Mouse (Mus musculus) bone marrow, adult 2 months (tissue): ENCODE measurements around the gene Crygd. TPM values are rescaled to one million over a fixed set of nuclear protein-coding genes. Genes with fewer than 3 reads are reported as not detected.
"Not testable (repeated sequence)": the region's sequence is repeated elsewhere in the genome, so short reads cannot be mapped to it uniquely, and the experiment has no call there.

Experiments used
- H3K27ac ChIP-seq: fragments of 200-500 bp; 2 replicates; pipeline ENCODE4 v1.5.1; 2012; ENCODE audit warnings: low read depth, mild to moderate bottlenecking, control low read depth, inconsistent platforms, low read length; ENCODE audit not compliant: control insufficient read depth, poor library complexity, insufficient read depth
- H3K4me1 ChIP-seq: fragments of 200-500 bp; 2 replicates; pipeline ENCODE4 v1.6.1; 2011; ENCODE audit warnings: low read length; ENCODE audit not compliant: control insufficient read depth, insufficient read depth
- H3K4me3 ChIP-seq: fragments of 200-500 bp; replicated peaks from 2 replicates; pipeline ENCODE3; 2011; ENCODE audit warnings: mild to moderate bottlenecking, low read depth, low read length, control low read depth; ENCODE audit not compliant: control insufficient read depth
- CTCF ChIP-seq: fragments of 200-500 bp; IDR thresholded peaks from 2 replicates; pipeline ENCODE4 v1.5.1; 2011; ENCODE audit warnings: low read length, control low read depth; ENCODE audit not compliant: control insufficient read depth, insufficient read depth
- POLR2A ChIP-seq: fragments of 200-500 bp; IDR thresholded peaks from 2 replicates; pipeline ENCODE4 v1.6.1; 2011; ENCODE audit warnings: low read depth, mild to moderate bottlenecking, control low read depth, low read length, borderline replicate concordance; ENCODE audit not compliant: control insufficient read depth
- WGBS: fragments of 180-500 bp; shearing (Covaris S2); methylation state at CpG from one replicate; pipeline ENCODE4 v1.1.7; 2018; 5-methylcytosine and 5-hydroxymethylcytosine counted together
- polyA plus RNA-seq: library from polyadenylated mRNA; stranded (reverse); fragments of >200 nt; gene quantifications from 2 replicates; pipeline ENCODE4 v1.2.4, GENCODE M21; 2011; ENCODE audit warnings: low replicate concordance; ENCODE audit not compliant: missing spikeins, insufficient read depth, insufficient read length

The Crygd gene
- polyA plus RNA-seq, 1 experiment: not detected

DNA sequence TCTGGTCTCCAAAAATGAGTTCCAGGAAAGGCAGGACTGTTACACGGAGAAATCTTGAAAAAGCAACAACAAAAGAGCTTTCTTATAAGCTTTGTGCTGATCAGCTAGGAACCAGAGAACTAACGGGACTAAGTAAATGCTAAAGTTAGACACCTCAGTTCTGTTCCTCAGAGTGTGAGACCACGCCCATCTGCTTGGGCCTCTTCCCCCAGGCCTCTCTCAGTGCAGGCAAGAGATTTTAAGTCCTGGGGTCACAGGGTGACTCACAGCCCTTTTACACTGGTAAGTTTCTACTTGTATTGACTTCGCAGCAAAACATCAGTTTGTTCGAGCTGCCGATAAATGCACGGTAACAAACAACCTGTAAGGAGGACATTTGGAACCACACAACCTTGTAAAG, 11.6 kb downstream of the Crygd start:
- TF ChIP-seq CTCF: no peak
- no peak for TF ChIP-seq POLR2A
- WGBS: 78% methylated on average over 7 of the region's 7 CpGs
- no peak overlapping the region for H3K4me3 ChIP-seq
- H3K27ac ChIP-seq: no peak overlapping the region
- H3K4me1 ChIP-seq: no peaks in the 10 kb centered on the region

DNA sequence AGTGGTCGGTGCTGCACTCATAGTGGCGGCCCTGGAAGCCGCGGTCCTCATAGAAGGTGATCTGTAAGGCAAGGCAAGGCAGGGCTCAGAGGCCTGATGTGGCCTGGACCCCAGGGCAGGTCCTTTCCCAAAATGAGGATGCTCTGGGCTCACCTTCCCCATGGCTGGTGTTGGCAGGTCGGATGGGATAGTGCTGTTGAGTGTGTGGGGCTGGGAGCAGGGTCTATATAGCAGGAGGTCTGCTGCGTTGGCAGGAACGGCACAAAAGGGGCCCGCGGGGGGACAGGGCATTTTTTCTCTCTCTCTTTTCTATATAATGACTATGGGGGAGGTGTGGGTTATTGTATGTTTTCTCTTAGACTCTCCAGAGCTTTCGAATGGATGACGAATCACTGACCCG, 12.3 kb downstream of the Crygd start, which contains the start of gene Cryge:
Gene Cryge, minus strand, starts transcription at position 198 of the 400 bp plus-strand sequence.
- not testable (repeated sequence) for H3K4me1 ChIP-seq, H3K4me3 ChIP-seq, H3K27ac ChIP-seq
- 85% methylated on average over 12 of the region's 12 CpGs for WGBS

DNA sequence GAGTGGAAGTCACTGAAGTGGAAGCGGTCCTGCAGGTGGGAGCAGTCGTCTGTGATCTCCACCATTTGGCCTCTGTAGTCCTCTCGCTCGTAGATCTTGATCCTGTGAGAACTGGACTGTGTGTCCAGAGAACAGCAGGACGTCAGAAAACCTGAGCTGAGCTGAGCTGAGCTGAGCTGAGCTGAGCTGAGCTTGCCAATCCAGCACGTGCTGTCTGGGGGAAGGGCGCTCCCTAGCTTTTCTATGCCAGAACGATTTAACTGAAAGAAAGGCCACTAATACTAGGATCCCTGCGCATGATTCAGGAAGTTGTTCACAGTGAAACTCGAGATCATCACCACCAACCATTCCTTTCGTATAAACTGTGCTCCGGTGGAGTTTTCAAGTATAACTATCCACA, 14.5 kb downstream of the Crygd start:
- H3K4me3 ChIP-seq: no peak overlapping the region
- TF ChIP-seq POLR2A (no peak), CTCF (no peak)
- WGBS: 67% methylated on average over 12 of the region's 12 CpGs
- no peaks in the 10 kb centered on the region for H3K4me1 ChIP-seq
- H3K27ac ChIP-seq: no peak overlapping the region

DNA sequence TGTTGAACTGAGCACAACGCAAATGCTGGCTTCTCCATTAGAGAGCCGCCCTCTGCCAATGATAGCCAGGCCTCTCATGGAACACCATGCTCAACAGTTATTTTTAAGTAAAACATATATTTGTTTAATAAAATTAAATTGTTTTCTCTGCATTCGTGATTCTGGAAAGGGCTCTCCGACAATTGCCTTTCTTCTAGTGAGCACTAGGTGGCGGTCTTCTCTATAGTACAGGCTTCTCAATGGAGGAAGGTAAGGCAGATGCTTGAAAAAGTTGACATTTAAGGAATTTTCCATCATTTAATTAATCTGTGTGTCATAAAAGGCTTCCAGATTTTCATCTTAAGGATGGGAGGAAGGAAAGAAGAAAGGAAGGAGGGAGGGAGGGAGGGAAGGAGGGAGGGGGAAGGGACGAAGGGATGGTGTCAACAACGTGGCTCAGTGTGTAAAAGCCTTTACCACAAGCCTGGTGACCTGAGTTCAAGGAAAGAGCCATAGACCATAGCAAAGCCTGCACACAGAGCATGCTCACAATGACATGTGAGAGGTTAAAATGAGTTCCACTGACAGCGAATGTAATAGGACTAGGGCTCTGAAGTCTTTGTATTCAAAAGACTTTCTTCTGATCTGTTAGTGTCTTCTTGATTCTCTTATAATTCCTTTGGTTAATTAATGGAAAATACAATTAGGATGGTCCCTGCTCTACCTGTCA, 16.7 kb downstream of the Crygd start:
- Histone ChIP-seq H3K4me3 (no peak overlapping the region), H3K4me1 (no peaks in the 10 kb centered on the region), H3K27ac (no peak overlapping the region)
- 34% methylated on average over 8 of the region's 8 CpGs for whole genome bisulfite sequencing
- TF ChIP-seq POLR2A: no peak

DNA sequence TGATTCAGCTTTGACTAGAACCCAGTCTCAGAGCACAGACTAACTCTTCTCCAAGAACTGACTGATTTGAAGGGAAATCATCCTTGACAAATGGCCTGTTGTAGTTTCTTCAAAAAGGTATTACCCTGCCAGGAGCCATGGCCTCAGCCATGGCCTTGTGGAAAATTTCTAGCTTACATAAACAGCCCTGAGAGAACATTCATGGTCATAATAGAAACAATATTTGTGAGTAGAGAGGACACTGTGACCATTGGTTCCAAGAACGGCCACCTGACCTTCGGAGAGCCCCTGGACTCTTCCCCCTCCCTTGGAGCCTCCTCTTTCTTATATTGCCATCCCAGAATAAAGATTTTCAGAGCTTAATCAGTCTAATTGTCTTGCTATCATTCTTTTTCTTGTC, 19.8 kb downstream of the Crygd start:
- 76% methylated on average over 2 of the region's 2 CpGs for WGBS
- no peak overlapping the region for H3K4me3 ChIP-seq
- no peak for TF ChIP-seq POLR2A
- TF ChIP-seq CTCF: no peak
- H3K27ac ChIP-seq: no peak overlapping the region
- H3K4me1 ChIP-seq: no peaks in the 10 kb centered on the region

DNA sequence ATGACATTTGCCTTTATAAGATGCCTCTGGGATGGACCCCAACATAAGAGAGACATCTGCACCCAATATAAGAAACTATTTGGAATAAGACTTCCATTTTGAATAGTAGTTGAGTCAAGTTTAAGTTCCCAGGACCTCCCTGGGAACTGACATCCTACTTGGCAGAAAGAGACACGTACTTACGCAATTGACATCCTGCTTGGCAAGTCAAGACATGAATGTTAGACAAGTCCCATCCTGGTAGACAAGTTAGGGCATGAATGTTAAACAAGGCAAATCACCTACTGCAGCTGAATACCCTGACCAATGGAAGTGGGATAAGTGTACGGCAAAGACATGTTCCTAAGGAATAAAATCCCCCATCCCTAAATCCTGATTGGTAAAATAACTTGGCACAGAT, 21.4 kb downstream of the Crygd start:
- no peak overlapping the region for H3K4me3 ChIP-seq
- no peak overlapping the region for H3K27ac ChIP-seq
- WGBS: 80% methylated on average over 3 of the region's 3 CpGs
- no peaks in the 10 kb centered on the region for H3K4me1 ChIP-seq
- no peak for TF ChIP-seq CTCF
- TF ChIP-seq POLR2A: no peak

DNA sequence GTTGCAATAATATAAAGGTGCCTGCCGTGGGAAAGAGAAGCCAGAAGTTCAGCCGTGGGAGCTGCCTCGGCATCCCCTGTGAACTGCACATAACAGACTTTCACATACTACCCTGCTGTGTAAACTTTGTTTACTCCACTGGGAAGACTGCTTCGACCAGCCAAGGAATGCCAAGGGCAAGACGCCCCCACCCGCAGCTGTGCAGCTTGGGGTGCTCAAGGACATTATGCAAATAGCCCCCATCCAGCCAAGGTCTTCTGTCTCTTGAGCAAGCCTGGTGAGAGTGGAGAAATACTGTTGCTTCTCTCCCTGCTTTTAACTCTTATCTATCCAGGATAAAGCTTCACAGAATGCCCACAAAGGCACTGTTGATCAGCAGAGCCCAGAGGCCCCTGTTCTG, 22.4 kb downstream of the Crygd start:
- no peak overlapping the region for H3K4me3 ChIP-seq
- TF ChIP-seq CTCF (no peak), POLR2A (no peak)
- no peak overlapping the region for H3K27ac ChIP-seq
- WGBS: 69% methylated on average over 6 of the region's 6 CpGs
- no peaks in the 10 kb centered on the region for H3K4me1 ChIP-seq

DNA sequence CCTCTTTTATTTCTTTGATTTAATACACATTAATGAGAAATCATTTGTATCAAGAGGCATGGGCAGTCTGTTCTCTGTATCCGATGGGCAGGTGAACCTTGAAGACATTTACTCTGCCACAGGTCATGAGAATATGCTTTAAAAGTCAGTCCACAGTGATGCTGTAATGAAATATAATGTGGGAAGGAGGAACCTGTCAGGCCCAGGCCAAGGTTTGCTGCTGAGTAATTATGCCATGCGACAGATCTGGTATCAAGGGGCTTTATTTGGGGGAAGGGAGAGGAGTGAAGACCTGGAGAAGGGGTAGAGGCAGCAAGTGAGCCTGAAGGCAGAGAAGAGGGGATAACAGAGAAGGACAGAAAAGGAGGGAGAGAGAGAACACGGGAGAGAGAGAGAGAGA, 23.6 kb downstream of the Crygd start:
- H3K4me3 ChIP-seq: no peak overlapping the region
- H3K4me1 ChIP-seq: no peaks in the 10 kb centered on the region
- 79% methylated on average over 3 of the region's 3 CpGs for WGBS
- no peak overlapping the region for H3K27ac ChIP-seq
- TF ChIP-seq CTCF (no peak), POLR2A (no peak)

DNA sequence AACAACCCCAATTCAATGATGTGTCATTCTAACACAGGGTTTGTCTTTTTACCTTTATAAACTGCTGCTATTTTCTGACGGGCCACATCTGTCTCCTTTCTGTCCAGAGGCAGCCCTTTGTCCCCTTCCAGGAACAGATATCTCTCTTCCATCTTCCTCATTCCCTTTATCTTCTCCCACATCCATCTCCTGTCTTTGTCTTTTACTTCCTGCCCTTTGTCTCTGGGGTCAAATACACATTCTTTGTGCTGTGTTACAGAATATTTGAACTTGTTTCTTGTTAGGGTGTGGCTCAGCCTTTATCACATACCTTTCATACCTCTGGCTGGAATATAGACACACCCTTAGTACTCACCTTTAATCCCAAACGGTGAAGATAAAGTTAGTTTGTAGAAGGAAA, 25.7 kb downstream of the Crygd start:
- Histone ChIP-seq H3K4me3 (no peak overlapping the region), H3K27ac (no peak overlapping the region), H3K4me1 (no peaks in the 10 kb centered on the region)
- 55% methylated on average over 2 of the region's 2 CpGs for WGBS
- TF ChIP-seq CTCF: no peak
- TF ChIP-seq POLR2A: no peak
